Mouse (Mus musculus): ENCODE measurements around the gene Sds.

Gene Sds

GRCm38 (mm10) chr5:120515451-120515850, 39.1 kb downstream of the Sds start:
- DNase-seq (ENCODE audit: low spot score in 2 of 2) = no peak

- no peak for DNase-seq (ENCODE audit: low spot score in 2 of 2)
Observed at GRCm38 (mm10) chr5:120516221-120516984, 40.1 kb downstream of the Sds start.

GRCm38 (mm10) chr5:120517552-120517951, 41.2 kb downstream of the Sds start:
- no peak for DNase-seq (ENCODE audit: low spot score in 2 of 2)

DNA sequence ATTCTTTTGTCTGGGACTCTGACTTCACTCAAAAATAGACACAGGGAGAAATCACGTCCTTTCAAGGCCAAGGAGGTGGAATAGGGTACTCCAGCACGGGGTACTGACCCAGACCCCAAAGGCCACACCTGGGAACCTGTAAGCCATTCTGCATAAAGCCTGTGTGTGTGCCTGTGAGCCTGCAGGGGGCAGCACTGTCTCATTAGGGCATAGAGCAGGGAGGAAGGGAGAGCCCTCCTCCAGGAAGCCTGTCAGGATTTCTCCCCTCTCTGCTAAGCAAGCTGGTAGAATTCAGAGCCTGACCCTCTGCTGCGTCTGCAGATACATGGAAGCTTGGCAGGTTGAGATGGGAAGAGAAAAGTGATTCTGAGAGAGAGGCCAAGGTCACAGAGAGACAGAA, 46.3 kb downstream of the Sds start:
- DNase-seq (ENCODE audit: low spot score in 2 of 2) = peak in 1 of 2 experiments; percentile 57

GRCm38 (mm10) chr5:120524736-120525135, 48.4 kb downstream of the Sds start:
- DNase-seq (ENCODE audit: low spot score in 2 of 2) = no peak

GRCm38 (mm10) chr5:120525737-120526136, 49.4 kb downstream of the Sds start:
- DNase-seq (ENCODE audit: low spot score in 2 of 2) = no peak

DNA sequence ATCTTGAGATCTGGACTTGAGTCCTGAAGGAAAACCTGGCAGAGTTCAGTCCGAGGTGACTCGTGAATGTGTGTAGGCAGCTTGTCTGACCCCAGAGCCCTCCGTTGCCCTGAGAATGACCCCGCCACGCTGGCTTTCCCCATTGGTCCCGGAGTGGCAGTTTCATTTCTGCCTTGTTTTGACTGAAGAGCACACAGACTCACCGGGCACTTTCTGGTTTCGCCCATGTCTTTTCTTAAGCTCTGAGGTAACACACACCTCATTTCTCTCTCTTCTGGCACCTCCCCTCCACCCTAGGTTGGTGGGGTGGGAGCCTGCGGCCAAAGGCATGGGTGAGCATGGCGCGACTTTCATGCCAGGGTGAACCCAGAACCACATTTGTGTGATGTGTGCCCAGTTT, 50.0 kb downstream of the Sds start:
- no peak for DNase-seq (ENCODE audit: low spot score in 2 of 2)

DNA sequence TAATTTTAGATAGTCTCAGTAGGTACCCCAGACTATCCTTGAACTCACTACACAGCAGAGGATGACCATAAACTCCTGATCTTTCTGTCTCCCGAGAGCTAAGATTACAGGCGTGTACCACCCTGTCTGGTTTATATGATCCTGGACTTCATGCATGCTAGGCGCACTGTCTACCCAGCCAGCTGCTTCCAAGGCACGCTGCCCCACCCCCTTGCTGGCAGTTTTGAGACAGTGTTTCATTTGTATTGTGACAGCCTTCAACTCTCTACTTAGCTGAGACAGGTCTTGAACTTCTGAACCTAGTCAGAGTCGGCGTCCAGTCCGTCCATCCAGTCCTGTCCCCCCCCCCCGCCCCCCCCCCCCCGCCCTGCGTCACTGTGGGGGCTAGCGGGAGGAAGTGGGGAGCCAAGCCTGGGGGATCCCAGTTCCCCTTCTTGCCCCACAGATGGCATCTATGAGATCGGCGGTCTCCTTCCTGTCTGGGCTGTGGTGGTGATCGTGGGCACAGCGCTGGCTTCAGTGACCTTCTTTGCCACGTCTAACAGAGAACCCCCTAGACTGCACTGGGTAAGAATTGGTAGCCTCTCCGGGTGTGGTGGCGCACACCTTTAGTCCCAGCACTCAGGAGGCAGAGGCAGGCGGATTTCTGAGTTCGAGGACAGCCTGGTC, 51.1 kb downstream of the Sds start:
- DNase-seq (ENCODE audit: low spot score in 2 of 2) = no peak

- DNase-seq (ENCODE audit: low spot score in 2 of 2) = no peak
Observed at GRCm38 (mm10) chr5:120531631-120532030, 55.3 kb downstream of the Sds start.
